Mouse (Mus musculus): ENCODE measurements around the gene Mfsd12. TPM values are rescaled to one million over a fixed set of nuclear protein-coding genes. Genes with fewer than 3 reads are reported as not detected.

Gene Mfsd12
- polyA plus RNA-seq, 1 experiment from 2014 or later: 11.3 TPM

DNA sequence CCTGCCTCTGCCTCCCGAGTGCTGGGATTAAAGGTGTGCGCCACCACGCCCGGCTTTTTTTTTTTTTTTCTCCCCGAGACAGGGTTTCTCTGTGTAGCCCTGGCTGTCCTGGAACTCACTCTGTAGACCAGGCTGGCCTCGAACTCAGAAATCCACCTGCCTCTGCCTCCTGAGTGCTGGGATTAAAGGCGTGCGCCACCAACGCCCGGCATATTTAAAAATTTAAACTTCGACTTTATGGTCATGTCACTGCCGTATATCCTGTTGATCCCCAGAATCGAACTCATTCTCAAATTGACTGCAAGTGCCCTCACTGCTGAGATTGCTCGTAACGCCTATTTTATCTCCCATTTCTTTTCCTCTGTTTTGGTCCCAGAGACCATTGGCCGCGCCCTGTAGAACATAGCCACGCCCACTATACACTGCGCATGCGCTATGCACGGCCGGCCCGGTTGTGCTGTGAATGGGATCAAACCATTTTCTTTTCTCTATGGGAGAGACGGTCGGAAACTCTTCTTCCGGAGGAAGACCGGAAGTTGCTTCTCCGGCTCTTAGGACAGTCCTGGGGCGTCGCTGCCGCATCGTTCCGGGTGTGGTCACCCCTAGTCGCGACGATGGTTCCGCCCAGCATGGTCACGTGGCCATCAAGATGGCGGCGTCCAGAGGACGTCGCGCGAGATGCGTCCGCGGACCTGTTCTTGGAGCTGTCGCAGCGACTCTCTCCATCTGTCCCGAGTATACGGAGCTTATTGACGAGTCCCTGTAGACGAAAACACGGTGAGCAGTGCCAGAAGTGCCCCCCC, 26.7 kb downstream of the Mfsd12 start, which contains the start of the genes Dohh and Gm48551:
Dohh (plus strand) TSS at position 627 of the 803 bp plus-strand sequence.
Gm48551 (plus strand) TSS at position 665 of the 803 bp plus-strand sequence.
- H3K9me3 ChIP-seq (replicated peaks; ENCODE audit: low read length): no peaks in the 10 kb centered on the region
- peaks cover 12% of the 10 kb centered on the region; the same call in 1 of the 2 replicates for H3K4me1 ChIP-seq (replicated peaks; ENCODE audit: insufficient read depth, low read length)
- ATAC-seq (replicated peaks; ENCODE audit: low FRiP score, low read depth): peak; percentile 93

DNA sequence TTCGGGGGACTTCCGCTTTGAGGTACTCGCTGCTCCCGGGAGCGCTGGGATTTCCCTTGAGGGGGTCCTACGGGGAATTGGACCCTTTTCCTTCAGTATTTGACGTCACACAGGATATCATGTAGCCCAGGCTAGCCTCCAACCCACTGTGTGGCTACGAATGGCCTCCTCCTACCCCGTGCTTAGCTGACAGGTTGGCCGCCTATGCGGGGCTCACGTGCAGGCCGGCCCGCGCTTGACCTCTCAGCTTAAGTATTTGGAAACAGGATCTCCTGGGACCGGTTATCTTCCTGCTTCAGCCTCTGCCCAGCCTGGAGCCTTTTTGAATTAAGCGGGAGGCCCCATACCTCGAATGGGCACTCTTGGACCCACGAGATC, 27.3 kb downstream of the Mfsd12 start:
- Histone ChIP-seq H3K9ac (ENCODE audit: low read depth, low read length) (peak overlapping the region; percentile 74), H3K9me3 (replicated peaks; ENCODE audit: low read length) (no peaks in the 10 kb centered on the region), H3K27ac (peak overlapping the region; percentile 90), H3K4me1 (replicated peaks; ENCODE audit: insufficient read depth, low read length) (peaks cover 17% of the 10 kb centered on the region; the same call in 1 of the 2 replicates), H3K4me2 (ENCODE audit: low read length) (peak overlapping the region; percentile 85), H3K36me3 (ENCODE audit: insufficient read depth, low read length) (peaks cover 20% of the 10 kb centered on the region; the same call in 1 of the 2 replicates), H3K4me3 (replicated peaks; ENCODE audit: low read depth, low read length) (peak overlapping the region; percentile 81), H3K27me3 (ENCODE audit: insufficient read depth, low read length) (no peaks in the 10 kb centered on the region)
- 0% methylated on average over 19 of the region's 19 CpGs for WGBS
- DNase-seq (ENCODE audit: low spot score) (no peak), ATAC-seq (replicated peaks; ENCODE audit: low FRiP score, low read depth) (peak; percentile 18)
- no peak for TF ChIP-seq CTCF (IDR thresholded peaks at IDR 0.05; ENCODE audit: low read depth)

More for the DNA sequence above, 26.7 kb downstream of the Mfsd12 start, which contains the start of the genes Dohh and Gm48551:
- WGBS: 5% methylated on average over 50 of the region's 54 CpGs
- no peaks in the 10 kb centered on the region for H3K27me3 ChIP-seq (ENCODE audit: insufficient read depth, low read length)
- 0 out of 2 replicates have a peak, but pooled peaks have one; percentile 20 for TF ChIP-seq CTCF (IDR thresholded peaks at IDR 0.05; ENCODE audit: low read depth)
- peak within 1 kb of the TSS; percentile 85 for H3K4me2 ChIP-seq (ENCODE audit: low read length)
- peak within 1 kb of the TSS; percentile 90 for H3K27ac ChIP-seq
- peak; percentile 99 for DNase-seq (ENCODE audit: low spot score)
- H3K4me3 ChIP-seq (replicated peaks; ENCODE audit: low read depth, low read length): peak within 1 kb of the TSS; percentile 81
- H3K9ac ChIP-seq (ENCODE audit: low read depth, low read length): peak within 1 kb of the TSS; percentile 74
- peaks cover 20% of the 10 kb centered on the region; the same call in 1 of the 2 replicates for H3K36me3 ChIP-seq (ENCODE audit: insufficient read depth, low read length)

GRCm38 (mm10) chr10:81385603-81386306, 28.5 kb downstream of the Mfsd12 start:
- 76% methylated on average over 22 of the region's 22 CpGs for WGBS
- peak overlapping the region; percentile 74; the same call in 1 of the 2 replicates for H3K9ac ChIP-seq (ENCODE audit: low read depth, low read length)
- H3K4me3 ChIP-seq (replicated peaks; ENCODE audit: low read depth, low read length): no peak overlapping the region
- ATAC-seq (replicated peaks; ENCODE audit: low FRiP score, low read depth): no peak
- no peaks in the 10 kb centered on the region for H3K9me3 ChIP-seq (replicated peaks; ENCODE audit: low read length)
- H3K27ac ChIP-seq: peak overlapping the region; percentile 90; the same call in 1 of the 2 replicates
- peaks cover 20% of the 10 kb centered on the region; the same call in 1 of the 2 replicates for H3K36me3 ChIP-seq (ENCODE audit: insufficient read depth, low read length)
- DNase-seq (ENCODE audit: low spot score): no peak
- no peaks in the 10 kb centered on the region for H3K27me3 ChIP-seq (ENCODE audit: insufficient read depth, low read length)
- H3K4me1 ChIP-seq (replicated peaks; ENCODE audit: insufficient read depth, low read length): peaks cover 19% of the 10 kb centered on the region; the same call in 1 of the 2 replicates
- TF ChIP-seq CTCF (IDR thresholded peaks at IDR 0.05; ENCODE audit: low read depth): no peak
- peak overlapping the region; percentile 85 for H3K4me2 ChIP-seq (ENCODE audit: low read length)

GRCm38 (mm10) chr10:81387716-81388115, 30.4 kb downstream of the Mfsd12 start:
- Histone ChIP-seq H3K9me3 (replicated peaks; ENCODE audit: low read length) (no peaks in the 10 kb centered on the region), H3K4me1 (replicated peaks; ENCODE audit: insufficient read depth, low read length) (peaks cover 19% of the 10 kb centered on the region; the same call in 1 of the 2 replicates), H3K4me3 (replicated peaks; ENCODE audit: low read depth, low read length) (no peak overlapping the region), H3K27ac (no peak overlapping the region), H3K4me2 (ENCODE audit: low read length) (no peak overlapping the region), H3K27me3 (ENCODE audit: insufficient read depth, low read length) (no peaks in the 10 kb centered on the region), H3K36me3 (ENCODE audit: insufficient read depth, low read length) (peaks cover 20% of the 10 kb centered on the region; the same call in 1 of the 2 replicates), H3K9ac (ENCODE audit: low read depth, low read length) (no peak overlapping the region)
- no peak for DNase-seq (ENCODE audit: low spot score)
- no peak for ATAC-seq (replicated peaks; ENCODE audit: low FRiP score, low read depth)
- 96% methylated on average over 20 of the region's 20 CpGs for WGBS
- TF ChIP-seq CTCF (IDR thresholded peaks at IDR 0.05; ENCODE audit: low read depth): no peak

DNA sequence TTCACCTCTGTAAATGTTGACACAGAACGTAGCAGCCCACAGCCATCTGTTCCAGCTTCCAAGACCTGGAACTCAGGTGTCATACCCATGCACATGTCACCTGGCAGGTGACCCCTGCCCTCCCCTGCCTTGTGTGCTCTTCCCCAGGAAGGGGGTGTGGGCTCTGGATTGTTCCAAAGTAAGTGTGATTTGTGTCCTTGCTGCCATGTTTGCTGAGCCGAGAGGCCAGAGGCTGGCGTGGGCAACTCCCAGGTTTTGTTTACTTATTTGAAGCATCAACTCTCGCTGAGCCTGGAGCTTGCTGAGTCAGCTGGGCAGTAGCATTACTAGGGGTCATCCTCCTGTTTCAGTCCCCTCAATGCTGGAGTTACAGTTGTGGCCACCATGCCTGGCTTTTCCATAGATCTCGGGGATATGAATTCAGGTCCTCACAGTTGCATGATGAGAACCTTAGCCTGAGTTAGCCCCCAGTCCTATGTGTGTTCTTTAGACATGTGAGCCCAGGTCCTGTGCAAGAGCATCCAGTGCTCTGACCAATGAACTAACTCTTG, 31.3 kb downstream of the Mfsd12 start, which contains the start of gene Gm48552:
Gm48552 (plus strand) TSS at position 501 of the 551 bp plus-strand sequence.
- Histone ChIP-seq H3K4me2 (ENCODE audit: low read length) (no peak within 1 kb of the TSS), H3K27me3 (ENCODE audit: insufficient read depth, low read length) (no peaks in the 10 kb centered on the region), H3K36me3 (ENCODE audit: insufficient read depth, low read length) (peaks cover 20% of the 10 kb centered on the region; the same call in 1 of the 2 replicates), H3K9me3 (replicated peaks; ENCODE audit: low read length) (no peaks in the 10 kb centered on the region), H3K9ac (ENCODE audit: low read depth, low read length) (0 out of 2 replicates have a peak within 1 kb of the TSS, but pooled peaks have one; percentile 18), H3K27ac (0 out of 2 replicates have a peak within 1 kb of the TSS, but pooled peaks have one; percentile 6), H3K4me1 (replicated peaks; ENCODE audit: insufficient read depth, low read length) (peaks cover 25% of the 10 kb centered on the region), H3K4me3 (replicated peaks; ENCODE audit: low read depth, low read length) (no peak within 1 kb of the TSS)
- ATAC-seq (replicated peaks; ENCODE audit: low FRiP score, low read depth) (no peak), DNase-seq (ENCODE audit: low spot score) (no peak)
- TF ChIP-seq CTCF (IDR thresholded peaks at IDR 0.05; ENCODE audit: low read depth): no peak
- WGBS: 64% methylated on average over 5 of the region's 5 CpGs

Data from kidney, postnatal 0 days (tissue).